ENCODE assay signal across 9 mouse cellular contexts in the genomic region with DNA sequence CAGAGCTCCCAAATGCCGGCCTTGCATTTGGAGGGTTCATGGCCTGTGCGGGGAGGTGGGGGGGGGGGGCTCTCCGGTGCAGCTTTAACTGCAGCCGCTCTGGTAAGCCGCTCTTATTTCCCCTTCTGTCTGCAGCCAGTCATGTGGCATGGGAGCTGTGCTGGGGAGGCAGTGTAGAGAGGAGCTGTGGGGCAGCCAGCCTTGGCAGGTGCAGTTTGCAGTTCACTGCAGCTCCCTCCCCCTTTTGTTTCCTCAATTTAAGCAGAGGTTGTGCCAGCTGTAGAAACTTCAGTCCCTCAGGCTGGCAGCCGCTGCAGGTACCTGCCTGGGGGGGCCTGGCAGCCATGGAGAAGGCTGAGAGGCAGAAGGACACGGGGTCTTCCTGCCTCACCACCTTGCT. TPM values are rescaled to one million over a fixed set of nuclear protein-coding genes. Genes with fewer than 3 reads are reported as not detected.
DNase-seq lines count a peak whose midpoint lies in the region; ATAC-seq lines count a peak whose summit lies in the region.
"Had no signal": no experiment of that assay in that cellular context is flagged by ENCODE, and none has a peak within 500 bp of the region (broad histone marks: within the 10 kb centered on the region; RNA-seq: fewer than 3 reads in every experiment).

No protein-coding gene starts in this region.

- peaks cover 2% of the 10 kb centered on the region; the same call in 1 of the 2 replicates for H3K36me3 ChIP-seq in neural tube, embryonic 11.5 days (ENCODE audit: control insufficient read depth, insufficient read depth, low read length)
- H3K36me3 ChIP-seq in hindbrain, embryonic 11.5 days (ENCODE audit: control insufficient read depth, insufficient read depth, low read length), result no peaks in the 10 kb centered on the region
- H3K36me3 ChIP-seq in midbrain, embryonic 11.5 days (ENCODE audit: control insufficient read depth, insufficient read depth, low read length), result peaks cover 10% of the 10 kb centered on the region; the same call in 1 of the 2 replicates

- H3K27ac ChIP-seq in neural tube, embryonic 11.5 days (ENCODE audit: low read depth, low read length), result peak overlapping the region; percentile 85
- peak overlapping the region; percentile 64 for H3K27ac ChIP-seq in hindbrain, embryonic 11.5 days (ENCODE audit: low read depth, low read length)
- H3K27ac ChIP-seq in midbrain, embryonic 11.5 days (ENCODE audit: low read depth, low read length), result peak overlapping the region; percentile 81

- H3K4me2 ChIP-seq in neural tube, embryonic 11.5 days (ENCODE audit: low read depth), result no peak overlapping the region
- no peak overlapping the region for H3K4me2 ChIP-seq in hindbrain, embryonic 11.5 days (replicated peaks; ENCODE audit: low read depth, low read length)
- no peak overlapping the region for H3K4me2 ChIP-seq in midbrain, embryonic 11.5 days

- H3K4me1 ChIP-seq in neural tube, embryonic 11.5 days (ENCODE audit: control insufficient read depth, insufficient read depth, low read length), result peaks cover 42% of the 10 kb centered on the region
- H3K4me1 ChIP-seq in hindbrain, embryonic 11.5 days (replicated peaks; ENCODE audit: control insufficient read depth, insufficient read depth, low read length), result peaks cover 25% of the 10 kb centered on the region
- peaks cover 43% of the 10 kb centered on the region for H3K4me1 ChIP-seq in midbrain, embryonic 11.5 days (ENCODE audit: control insufficient read depth, insufficient read depth, low read length)

- H3K9me3 ChIP-seq in neural tube, embryonic 11.5 days (ENCODE audit: control insufficient read depth, low read length), result no peaks in the 10 kb centered on the region
- no peaks in the 10 kb centered on the region for H3K9me3 ChIP-seq in hindbrain, embryonic 11.5 days (ENCODE audit: control insufficient read depth, low read length)
- H3K9me3 ChIP-seq in midbrain, embryonic 11.5 days (ENCODE audit: control insufficient read depth, low read length), result no peaks in the 10 kb centered on the region

- DNase-seq in neural tube, embryonic 11.5 days (ENCODE audit: low spot score), result no peak
- DNase-seq in neural tube, embryonic 10.5 days (ENCODE audit: extremely low spot score, low spot score), result no peak
- no peak for DNase-seq in hindbrain, embryonic 11.5 days (ENCODE audit: low spot score)
- DNase-seq in midbrain, embryonic 11.5 days (ENCODE audit: low spot score, missing footprints), result no peak
- peak; percentile 66 to 86 for DNase-seq in thymus, postnatal 36 days
- DNase-seq in cerebellum, adult 11 months, result no peak
- no peak for DNase-seq in lung, postnatal 36 days

- H3K27me3 ChIP-seq in neural tube, embryonic 11.5 days (ENCODE audit: control insufficient read depth, insufficient read depth, low read length), result no peaks in the 10 kb centered on the region
- no peaks in the 10 kb centered on the region for H3K27me3 ChIP-seq in hindbrain, embryonic 11.5 days (ENCODE audit: control insufficient read depth, insufficient read depth, low read length)
- no peaks in the 10 kb centered on the region for H3K27me3 ChIP-seq in midbrain, embryonic 11.5 days (ENCODE audit: control insufficient read depth, insufficient read depth, low read length)

- ATAC-seq in neural tube, embryonic 11.5 days (ENCODE audit: insufficient read depth, low FRiP score, low TSS enrichment), result no peak
- no peak for ATAC-seq in hindbrain, embryonic 11.5 days (ENCODE audit: low FRiP score)
- no peak for ATAC-seq in midbrain, embryonic 11.5 days (ENCODE audit: low FRiP score)
- ATAC-seq in granulocyte monocyte progenitor cell, adult 5-6 weeks (replicated peaks; ENCODE audit: poor library complexity, severe bottlenecking), result no peak

- WGBS in neural tube, embryonic 11.5 days, result 22% methylated on average over 7 of the region's 7 CpGs
- WGBS in hindbrain, embryonic 11.5 days, result 40% methylated on average over 7 of the region's 7 CpGs
- WGBS in midbrain, embryonic 11.5 days, result 36% methylated on average over 7 of the region's 7 CpGs

- H3K9ac ChIP-seq in neural tube, embryonic 11.5 days (ENCODE audit: low read length), result no peak overlapping the region
- peak overlapping the region; percentile 19; the same call in 1 of the 2 replicates for H3K9ac ChIP-seq in hindbrain, embryonic 11.5 days (ENCODE audit: low read depth, low read length)
- peak overlapping the region; percentile 2 for H3K9ac ChIP-seq in midbrain, embryonic 11.5 days (ENCODE audit: low read length)

- no peak overlapping the region for H3K4me3 ChIP-seq in neural tube, embryonic 11.5 days (ENCODE audit: low read depth, low read length)
- no peak overlapping the region for H3K4me3 ChIP-seq in hindbrain, embryonic 11.5 days (ENCODE audit: low read depth, low read length)
- no peak overlapping the region for H3K4me3 ChIP-seq in midbrain, embryonic 11.5 days (ENCODE audit: low read depth, low read length)

RNA-seq across cellular contexts. Expression of a gene that starts 15.1 kb away (rescaled TPM):
- polyA plus RNA-seq in neural tube, embryonic 11.5 days (2014; fragmentation: Nextera tagmentation; extraction: Ambion mirVana), result 0.32 and 0.62 TPM in 2 replicates
- polyA plus RNA-seq in hindbrain, embryonic 11.5 days (2014; fragmentation: Nextera tagmentation; extraction: Ambion mirVana), result 0.91 and 0.93 TPM in 2 replicates
- polyA plus RNA-seq in midbrain, embryonic 11.5 days (2014; fragmentation: Nextera tagmentation; extraction: Ambion mirVana), result 0.23 and 0.47 TPM in 2 replicates
- total RNA-seq in granulocyte monocyte progenitor cell, adult 5-6 weeks (2014; fragmentation: Nextera tagmentation), result not detected in 2 replicates
- not detected in 2 replicates for total RNA-seq in granulocyte monocyte progenitor cell, adult 5-6 weeks (2017)
- polyA plus RNA-seq: heart, embryonic 16.5 days had no signal

RNA-seq across cellular contexts. Expression of a gene that starts 15.5 kb away (rescaled TPM):
- polyA plus RNA-seq in neural tube, embryonic 11.5 days (2014; fragmentation: Nextera tagmentation; extraction: Ambion mirVana), result 0.45 and 0.49 TPM in 2 replicates
- polyA plus RNA-seq in hindbrain, embryonic 11.5 days (2014; fragmentation: Nextera tagmentation; extraction: Ambion mirVana), result 0.19 and 0.50 TPM in 2 replicates
- polyA plus RNA-seq in midbrain, embryonic 11.5 days (2014; fragmentation: Nextera tagmentation; extraction: Ambion mirVana), result 0.10 and 0.55 TPM in 2 replicates
- total RNA-seq in granulocyte monocyte progenitor cell, adult 5-6 weeks (2014; fragmentation: Nextera tagmentation), result not detected in 2 replicates
- 0.36 TPM in 1 of 2 replicates, not detected in the other for total RNA-seq in granulocyte monocyte progenitor cell, adult 5-6 weeks (2017)

RNA-seq across cellular contexts. Expression of a gene that starts 43.8 kb away (rescaled TPM):
- polyA plus RNA-seq in neural tube, embryonic 11.5 days (2014; fragmentation: Nextera tagmentation; extraction: Ambion mirVana), result 1.5 and 2.7 TPM in 2 replicates
- 2.7 and 3.0 TPM in 2 replicates for polyA plus RNA-seq in hindbrain, embryonic 11.5 days (2014; fragmentation: Nextera tagmentation; extraction: Ambion mirVana)
- 1.3 and 2.0 TPM in 2 replicates for polyA plus RNA-seq in midbrain, embryonic 11.5 days (2014; fragmentation: Nextera tagmentation; extraction: Ambion mirVana)
- total RNA-seq in granulocyte monocyte progenitor cell, adult 5-6 weeks (2014; fragmentation: Nextera tagmentation), result 0.19 and 2.0 TPM in 2 replicates
- 3.7 and 4.1 TPM in 2 replicates for total RNA-seq in granulocyte monocyte progenitor cell, adult 5-6 weeks (2017)

Comparison
In these comparisons a context has a peak if more than half of its experiments do, and no peak if none do; other contexts are left out.
1. DNase-seq: peak in thymus, postnatal 36 days (2 of 2); none in neural tube, embryonic 11.5 days (single experiment), neural tube, embryonic 10.5 days (single experiment), hindbrain, embryonic 11.5 days (single experiment), midbrain, embryonic 11.5 days (single experiment), cerebellum, adult 11 months (single experiment) and lung, postnatal 36 days (single experiment).
2. Peak in every context shown above with its lines, with median percentiles within 50 percentile points of each other: H3K27ac ChIP-seq.